Mouse (Mus musculus) left cerebral cortex, postnatal 10 days (tissue): Measurements from ENCODE around the gene Lhfpl3. TPM values are rescaled to one million over a fixed set of nuclear protein-coding genes. Genes with fewer than 3 reads are reported as not detected.

Experiments
- DNase-seq, 2 experiments: peaks; one replicate each; pipeline ENCODE4 v3.0.0; 2021 to 2022; ENCODE audit warnings: low spot score in 2 of 2, mixed read lengths in 1 of 2; ENCODE audit errors: extremely low spot score in 1 of 2
- intact Hi-C: fragments of 180-260 bp; cut with DNase I; formaldehyde crosslinking; loops from one replicate; pipeline ENCODE4 v1.15.1; 2025
- microRNA-seq: library from miRNA; unstranded; fragments of <30 nt; microRNA quantifications from one replicate; pipeline ENCODE4 v1.2.0, GENCODE M21; 2022
- total RNA-seq, 2 experiments: library from RNA; stranded (reverse); gene quantifications; 2 replicates each; pipeline ENCODE4 v1.2.3; 2021

The Lhfpl3 gene
- total RNA-seq, 2 experiments from 2014 or later: 28.1 to 33.9 TPM

DNA sequence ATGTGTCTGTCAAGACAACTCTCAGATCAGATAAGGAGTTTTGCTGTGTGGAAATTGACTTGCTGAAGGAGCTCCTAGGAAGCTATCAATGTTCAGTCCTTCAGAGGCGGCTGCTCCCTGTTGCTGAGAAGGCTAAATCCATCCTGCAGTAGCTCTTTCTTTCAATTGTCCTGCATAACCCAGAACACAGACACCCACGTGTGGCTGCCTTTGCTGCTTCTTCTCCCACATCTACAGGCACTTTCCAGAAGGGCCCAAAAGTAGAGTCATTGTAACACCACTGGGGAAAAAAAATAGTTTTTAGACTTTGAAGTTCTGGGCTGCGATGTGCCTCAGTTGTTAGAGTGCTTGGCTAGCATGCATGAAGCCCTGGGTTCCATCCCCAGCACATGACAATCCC, 480.9 kb downstream of the Lhfpl3 start:
- intact Hi-C loops: loop anchor here (5.0 kb wide), 2 partner anchors 479 to 584 kb away; partner anchors contain the start of gene Lhfpl3
- no peak for DNase-seq

DNA sequence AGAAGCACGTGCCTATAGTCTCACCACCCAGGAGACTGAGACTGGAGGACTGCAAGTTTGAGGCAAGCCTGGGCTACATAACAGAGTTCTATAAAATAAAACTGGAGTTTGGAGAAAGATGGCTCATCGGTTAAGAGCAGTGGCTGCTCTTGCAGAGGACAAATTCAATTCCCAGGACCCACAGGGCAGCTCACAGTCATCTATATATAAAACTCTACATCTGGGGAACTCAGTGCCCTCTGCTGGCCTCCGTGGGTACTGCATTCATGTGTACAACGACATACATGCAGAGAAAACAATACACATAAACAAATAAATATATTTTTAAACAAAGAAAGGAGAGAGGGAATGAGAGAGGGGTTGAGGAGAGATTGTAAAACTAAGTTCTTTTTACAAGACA, 501.1 kb downstream of the Lhfpl3 start:
- DNase-seq: no peak
- intact Hi-C loops: no loop called here

DNA sequence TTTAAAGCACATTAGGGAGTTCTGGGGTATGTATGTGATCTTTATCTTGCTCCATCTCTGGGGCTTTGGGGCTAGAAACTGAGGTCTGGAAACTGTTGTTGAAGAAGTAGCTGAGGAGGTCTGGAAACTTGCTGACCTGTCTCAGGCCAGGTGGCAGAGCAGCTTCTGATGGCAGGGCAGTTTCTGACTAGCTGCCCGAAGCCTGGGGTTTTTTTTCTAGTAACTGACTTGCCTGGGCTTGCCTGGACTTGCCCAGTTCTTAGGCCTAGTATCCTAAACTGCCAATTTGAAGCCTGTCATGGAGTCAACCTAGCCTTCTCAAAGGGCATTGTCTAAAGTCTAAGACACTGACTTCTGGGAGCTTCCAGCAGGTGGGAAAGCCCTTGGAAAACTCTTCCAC, 501.9 kb downstream of the Lhfpl3 start:
- intact Hi-C loops: no loop called here
- no peak for DNase-seq

DNA sequence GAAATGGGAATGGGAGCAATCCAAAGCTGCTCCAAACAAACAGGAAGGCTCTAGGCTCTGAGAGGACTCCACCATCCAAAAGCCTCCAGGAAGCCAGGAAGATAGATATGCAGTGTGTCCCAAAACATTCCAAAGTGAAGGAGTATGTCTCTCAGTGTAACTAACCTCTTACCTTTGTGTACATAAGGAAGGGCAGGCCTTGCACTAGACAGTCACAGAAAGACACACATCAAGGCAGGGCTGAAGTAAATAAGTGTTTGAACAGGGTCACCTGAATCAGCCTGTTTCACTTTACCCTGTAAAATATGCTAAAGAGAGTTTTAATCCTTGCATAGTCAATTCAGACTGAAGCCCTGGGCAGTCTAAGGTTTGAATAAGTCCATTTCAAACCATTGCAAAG, 502.4 kb downstream of the Lhfpl3 start:
- DNase-seq: no peak
- intact Hi-C loops: no loop called here

DNA sequence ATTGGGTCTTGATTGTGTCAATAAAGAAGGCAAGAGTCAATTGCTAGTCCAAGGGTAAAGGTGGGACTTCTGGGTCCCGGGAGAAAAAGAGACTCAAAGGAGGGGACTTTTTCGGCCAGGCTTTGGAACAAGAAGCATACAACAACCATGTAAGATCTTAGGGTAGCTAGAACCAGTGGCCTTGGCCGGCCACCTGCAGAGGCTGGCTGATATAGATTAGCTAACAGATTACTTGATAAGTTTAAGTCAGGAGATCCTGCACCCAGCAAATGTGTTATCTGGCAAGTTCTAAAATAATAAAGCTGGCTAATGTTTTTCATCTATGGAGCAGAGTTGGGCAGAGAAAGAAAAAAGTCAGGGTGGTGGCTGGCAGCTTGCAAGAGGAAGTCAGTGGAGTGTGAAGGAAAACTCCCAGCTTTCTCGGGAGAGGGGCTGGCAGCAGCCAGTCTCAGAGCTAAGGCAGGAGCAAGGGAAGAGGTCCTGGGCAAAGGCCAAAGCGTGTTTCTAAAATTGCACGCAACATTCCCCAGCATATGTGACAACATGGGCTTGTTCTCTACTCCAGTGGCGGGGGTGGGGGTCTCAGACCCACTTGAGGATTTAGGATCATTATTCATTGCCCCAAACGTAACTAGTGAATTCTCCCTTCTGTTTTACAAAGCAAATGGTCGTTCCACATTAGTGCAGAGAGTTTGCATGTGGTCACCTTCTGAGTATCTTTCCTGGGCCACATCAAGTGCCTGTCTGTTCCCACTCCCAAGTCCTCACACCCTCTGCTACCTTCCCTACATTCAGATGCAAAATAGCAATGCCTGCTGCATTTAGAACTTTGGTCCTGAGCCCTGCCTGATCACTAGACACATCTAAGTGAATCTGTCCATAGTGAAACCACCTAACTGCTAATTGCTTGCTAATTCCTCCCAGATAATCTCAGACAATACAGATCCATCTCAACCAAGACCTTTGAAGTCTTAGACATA, 504.3 kb downstream of the Lhfpl3 start:
- intact Hi-C loops: no loop called here
- no peak for DNase-seq

DNA sequence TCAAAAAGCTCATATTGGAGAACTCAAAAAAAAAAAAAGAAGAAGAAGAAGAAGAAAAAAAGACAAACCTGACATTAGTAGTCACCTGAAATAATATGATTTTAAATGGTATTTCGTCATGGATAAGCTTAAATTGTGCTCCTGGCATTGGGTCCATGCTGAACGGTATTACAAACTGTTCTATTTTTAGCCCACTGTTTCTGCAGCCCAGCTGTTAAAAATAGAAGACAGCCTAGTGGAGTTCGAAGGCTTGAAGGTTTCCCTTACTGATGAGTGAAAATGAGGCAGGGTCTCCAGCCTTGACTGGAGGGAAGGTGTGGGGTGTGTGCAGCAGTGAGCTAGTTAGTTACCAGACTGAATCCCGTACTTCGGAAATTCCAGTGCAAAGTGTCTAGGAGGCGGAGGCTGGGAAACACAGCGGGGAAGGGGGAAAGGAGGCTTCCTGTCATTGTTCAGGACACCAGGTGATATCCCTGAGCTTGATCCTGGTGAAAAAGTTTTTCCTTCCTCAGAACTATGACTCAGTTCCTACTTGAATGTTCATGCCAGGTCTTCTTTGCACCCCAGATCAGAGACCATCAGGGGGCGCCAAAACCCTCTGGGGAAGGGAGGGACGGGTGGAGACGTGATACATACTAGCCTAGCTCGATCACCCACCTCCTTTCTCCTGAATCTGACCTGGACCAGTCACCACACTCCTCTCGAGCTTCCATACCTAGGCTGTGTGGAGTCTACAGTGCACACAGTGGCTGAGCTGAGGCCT, 505.8 kb downstream of the Lhfpl3 start:
- DNase-seq: peak; percentile 9 to 88

DNA sequence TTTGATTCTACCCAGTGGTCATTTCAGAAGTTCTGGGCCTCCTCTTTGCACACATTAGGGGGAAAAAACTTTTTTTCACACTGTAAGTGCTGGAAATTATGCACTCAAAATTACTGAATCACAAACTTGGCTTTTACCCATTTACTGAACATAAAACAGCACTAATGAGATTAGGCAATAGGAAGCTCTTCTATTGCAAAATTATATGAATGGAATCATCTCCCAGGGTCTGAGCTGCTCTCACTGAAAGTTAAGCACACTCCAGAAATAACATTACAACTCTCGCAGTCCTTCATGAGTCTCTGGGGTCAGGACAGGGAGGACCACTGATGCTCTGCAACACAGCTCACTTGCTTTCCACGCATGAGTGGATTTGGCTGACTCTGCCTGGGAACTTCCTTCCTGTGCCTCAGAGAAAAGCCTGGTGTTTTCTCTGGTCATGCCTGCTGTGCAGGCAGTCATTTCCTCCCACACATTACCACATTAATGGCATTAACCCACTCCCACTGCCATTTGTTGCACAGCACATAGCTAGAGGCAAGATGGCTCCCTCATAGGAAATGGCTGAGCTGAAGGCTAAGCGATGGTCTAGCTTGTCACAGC, 510.1 kb downstream of the Lhfpl3 start:
- DNase-seq: no peak
- intact Hi-C loops: no loop called here

More for the DNA sequence above, 505.8 kb downstream of the Lhfpl3 start:
- intact Hi-C loops: no loop called here

DNA sequence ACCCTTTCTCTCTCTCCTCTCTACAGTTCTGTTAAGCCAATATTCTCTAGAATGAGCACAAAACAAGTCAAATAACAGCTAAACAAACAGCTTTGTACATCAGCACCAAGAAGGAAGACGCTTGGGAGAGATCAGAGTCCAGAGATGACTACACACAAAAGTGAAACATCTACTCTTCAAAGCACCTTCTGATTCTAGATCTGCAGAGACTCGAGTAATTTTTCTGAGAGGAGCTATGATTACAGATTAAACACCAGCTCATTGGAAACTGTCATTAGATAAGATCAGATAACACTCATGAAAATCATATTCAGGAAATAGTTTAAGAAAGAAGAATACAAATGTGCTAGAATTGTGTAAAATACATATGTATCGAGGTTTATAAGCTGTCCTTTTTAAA, 527.5 kb downstream of the Lhfpl3 start:
- no peak for DNase-seq
- intact Hi-C loops: no loop called here

DNA sequence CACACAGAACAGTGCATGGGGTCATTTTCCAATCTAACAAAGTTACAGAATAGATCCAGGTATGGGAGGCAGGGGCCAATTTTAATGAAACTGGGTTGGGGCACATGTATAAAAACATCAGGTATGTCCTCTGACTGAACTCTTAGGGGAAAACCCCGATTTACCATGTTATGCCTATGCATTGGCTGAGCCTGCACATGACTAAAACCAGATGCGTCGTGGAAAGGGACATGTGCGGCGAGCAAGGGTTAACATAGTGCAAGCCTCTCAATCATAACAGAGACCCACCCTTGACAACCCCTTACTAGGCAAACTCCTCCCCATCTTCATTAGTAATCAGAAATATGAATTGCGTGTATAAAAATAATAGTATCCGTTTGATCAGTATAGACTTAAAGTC, 533.5 kb downstream of the Lhfpl3 start:
- intact Hi-C loops: no loop called here
- DNase-seq: no peak

DNA sequence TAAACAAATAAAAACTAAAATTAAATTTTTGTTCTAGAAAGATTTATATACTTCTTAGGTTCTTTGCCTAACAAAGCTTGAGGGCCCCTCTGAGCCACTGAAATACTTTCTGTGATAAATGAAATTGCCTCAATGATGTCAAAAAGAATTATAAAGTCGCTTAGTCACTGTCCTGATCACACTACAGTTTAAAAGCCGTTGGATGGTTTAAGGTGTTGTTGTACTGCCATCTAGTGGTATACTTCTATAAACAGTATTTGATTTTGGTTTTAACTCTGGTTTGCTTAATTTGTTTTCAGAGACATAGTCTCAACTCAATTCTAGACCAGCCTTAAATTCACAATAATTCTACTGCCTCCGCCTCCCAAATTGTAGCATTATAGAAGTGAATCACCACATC, 539.0 kb downstream of the Lhfpl3 start:
- intact Hi-C loops: loop anchor here (10.0 kb wide), 1 partner anchor 640 kb away; no protein-coding TSS in a partner anchor
- peak in 1 of 2 experiments; percentile 31 for DNase-seq

DNA sequence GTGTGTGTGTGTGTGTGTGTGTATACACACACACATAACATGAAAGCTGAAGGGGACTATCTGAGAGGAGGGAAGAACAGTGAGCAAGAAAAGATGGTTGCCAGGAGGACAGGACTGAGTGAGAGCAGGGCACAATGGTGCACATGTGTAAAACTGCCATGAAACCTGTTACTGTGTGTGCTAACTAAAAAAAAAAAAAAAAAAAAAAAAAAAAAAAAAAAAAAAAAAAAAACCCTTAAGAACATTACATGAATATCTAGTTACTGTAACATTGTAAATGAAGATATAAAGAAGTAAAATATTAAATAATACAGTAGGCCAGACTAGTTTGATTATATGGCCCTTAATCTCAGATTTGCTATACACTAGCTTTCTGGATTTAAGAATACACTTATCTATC, 543.3 kb downstream of the Lhfpl3 start:
- intact Hi-C loops: loop anchor here (10.0 kb wide), 1 partner anchor 644 kb away; no protein-coding TSS in a partner anchor
- no peak for DNase-seq

Small RNAs within 50 kb of the gene (microRNA-seq; reads per million reads assigned to microRNA genes)
- not detected for gene Gm28022
- gene Gm44363: not detected

Other genes starting within 250 kb of the Lhfpl3 start
- gene Orc5, start 195.6 kb upstream of the Lhfpl3 start, total RNA-seq: 10 to 100 TPM; 23.1 TPM